Mouse (Mus musculus): Measurements from ENCODE around the gene Gm20388.
A peak's percentile ranks its signal among the peaks of the same experiment; 100 is the strongest.

Gene Gm20388

GRCm38 (mm10) chr8:122639521-122640248 is 2729.0 kb downstream of the Gm20388 start:
- DNase-seq, result peak; percentile 86 to 88

GRCm38 (mm10) chr8:122640825-122641224 is 2730.2 kb downstream of the Gm20388 start:
- no peak for DNase-seq

GRCm38 (mm10) chr8:122641406-122641805 is 2730.8 kb downstream of the Gm20388 start:
- DNase-seq, result no peak

GRCm38 (mm10) chr8:122642071-122642470 is 2731.4 kb downstream of the Gm20388 start:
- peak; percentile 60 to 71 for DNase-seq

GRCm38 (mm10) chr8:122644175-122644954 is 2733.7 kb downstream of the Gm20388 start:
- no peak for DNase-seq

GRCm38 (mm10) chr8:122646337-122646736 is 2735.7 kb downstream of the Gm20388 start:
- DNase-seq, result no peak

GRCm38 (mm10) chr8:122648192-122648970 is 2737.7 kb downstream of the Gm20388 start:
- DNase-seq, result no peak

GRCm38 (mm10) chr8:122651326-122651921 is 2740.8 kb downstream of the Gm20388 start:
- DNase-seq, result peak in 1 of 2 experiments; percentile 57

GRCm38 (mm10) chr8:122652643-122653042 is 2742.0 kb downstream of the Gm20388 start:
- no peak for DNase-seq

GRCm38 (mm10) chr8:122654768-122655167 is 2744.1 kb downstream of the Gm20388 start:
- peak; percentile 50 to 59 for DNase-seq

GRCm38 (mm10) chr8:122656056-122656999 is 2745.7 kb downstream of the Gm20388 start:
- DNase-seq, result peak; percentile 57 to 60

- no peak for DNase-seq
These were observed 2747.6 kb downstream of the Gm20388 start for GRCm38 (mm10) chr8:122658149-122658806.

GRCm38 (mm10) chr8:122658807-122659160 is 2748.1 kb downstream of the Gm20388 start:
- DNase-seq, result no peak

GRCm38 (mm10) chr8:122660022-122660421 is 2749.4 kb downstream of the Gm20388 start:
- peak in 1 of 2 experiments; percentile 57 for DNase-seq

GRCm38 (mm10) chr8:122661138-122661537 is 2750.5 kb downstream of the Gm20388 start:
- peak; percentile 78 for DNase-seq

- no peak for DNase-seq
These were observed 2751.3 kb downstream of the Gm20388 start for GRCm38 (mm10) chr8:122661894-122662293.

- no peak for DNase-seq
These were observed 2752.5 kb downstream of the Gm20388 start for GRCm38 (mm10) chr8:122663106-122663505.

- DNase-seq, result no peak
These were observed 2753.0 kb downstream of the Gm20388 start for GRCm38 (mm10) chr8:122663670-122664069.

- peak; percentile 76 to 80 for DNase-seq
These were observed 2754.6 kb downstream of the Gm20388 start for GRCm38 (mm10) chr8:122665221-122665620.

GRCm38 (mm10) chr8:122665667-122666316 is 2755.2 kb downstream of the Gm20388 start:
- peak; percentile 88 to 91 for DNase-seq
